Mouse (Mus musculus) spleen, adult 12 weeks (tissue): ENCODE results near the gene Lnpep.
A peak's percentile ranks its signal among the peaks of the same experiment; 100 is the strongest.
"Not testable (repeated sequence)": the region's sequence is repeated elsewhere in the genome, so short reads cannot be mapped to it uniquely, and the experiment has no call there.

Experiments
- DNase-seq: peaks from one replicate; pipeline ENCODE4 v3.0.0; 2022; ENCODE audit warnings: low spot score

Gene Lnpep

GRCm38 (mm10) chr17:17608416-17608988 is 16.3 kb downstream of the Lnpep start:
- no peak for DNase-seq

DNA sequence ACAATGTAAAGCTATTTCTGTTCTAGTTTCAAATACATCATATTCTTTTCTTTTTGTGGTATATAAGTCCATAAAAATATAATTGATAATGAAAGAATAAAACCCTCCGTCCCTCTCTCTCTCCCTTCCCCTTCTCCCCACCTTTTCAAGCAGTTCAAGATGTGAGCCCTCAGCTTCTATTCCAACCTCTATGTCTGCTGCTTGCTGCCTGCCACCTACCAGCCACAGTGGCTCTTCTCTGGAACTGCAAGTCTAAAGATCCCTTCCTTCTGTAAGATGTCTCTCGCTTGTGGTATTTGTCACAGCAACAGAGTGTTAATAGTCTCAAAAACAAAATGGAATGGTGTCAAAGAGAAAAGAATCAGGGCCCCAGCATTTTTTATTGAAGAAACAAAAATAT is 20.3 kb downstream of the Lnpep start:
- DNase-seq, result no peak

DNA sequence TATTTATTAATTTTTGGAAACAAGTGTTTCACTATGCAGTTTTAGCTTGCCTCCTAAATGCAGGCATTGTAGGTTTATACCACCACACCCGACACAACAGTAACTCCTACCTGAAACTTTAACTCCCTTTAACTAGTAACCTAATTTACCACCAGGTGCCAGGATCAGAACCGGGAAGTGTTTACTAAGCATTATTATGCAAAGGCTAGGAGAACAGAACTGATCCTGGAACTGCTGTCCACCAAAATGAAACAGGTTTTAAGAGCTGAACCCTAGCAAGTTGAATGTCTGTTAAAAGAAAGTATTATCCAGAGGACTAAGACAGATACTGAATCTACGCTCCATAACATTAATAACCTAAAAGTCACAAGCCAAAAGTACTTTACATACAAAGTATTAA is 21.2 kb downstream of the Lnpep start:
- no peak for DNase-seq

DNA sequence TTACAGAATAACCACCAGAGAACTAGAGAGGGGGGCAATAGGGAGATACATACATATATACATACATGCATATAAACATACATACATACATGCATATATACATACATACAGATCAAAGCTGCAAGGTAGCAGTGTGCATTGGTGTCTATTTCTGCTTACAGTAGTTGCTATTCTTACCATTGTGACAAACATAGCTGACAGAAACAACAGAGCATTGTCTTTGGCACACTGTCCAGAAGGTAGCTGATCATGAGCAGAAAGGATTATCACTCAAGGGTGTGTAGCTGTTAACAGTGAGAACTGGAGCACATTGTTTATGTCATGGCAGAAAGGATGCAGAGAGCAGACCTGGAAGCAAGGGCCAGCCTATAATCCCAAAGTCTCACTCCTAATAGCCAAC is 22.1 kb downstream of the Lnpep start:
- no peak for DNase-seq

DNA sequence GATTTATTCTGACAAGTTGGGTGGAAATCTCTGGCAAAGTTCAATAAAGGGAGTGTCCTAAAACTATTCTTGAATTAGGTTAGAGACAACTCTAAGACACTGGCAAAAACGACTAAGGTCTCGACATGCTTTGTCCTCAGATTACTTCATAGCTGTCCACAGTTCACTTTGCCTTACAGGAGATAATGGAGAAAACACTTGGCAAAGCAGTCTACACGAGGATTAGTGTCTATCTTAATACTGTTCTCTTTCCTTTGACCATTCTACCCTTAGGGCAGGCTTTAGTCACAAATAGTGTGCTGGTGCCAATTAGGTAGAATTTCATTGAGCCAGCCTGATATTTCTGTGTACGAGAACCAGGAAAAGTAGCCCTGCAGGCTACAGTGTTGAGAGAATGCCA is 22.5 kb downstream of the Lnpep start:
- no peak for DNase-seq

DNA sequence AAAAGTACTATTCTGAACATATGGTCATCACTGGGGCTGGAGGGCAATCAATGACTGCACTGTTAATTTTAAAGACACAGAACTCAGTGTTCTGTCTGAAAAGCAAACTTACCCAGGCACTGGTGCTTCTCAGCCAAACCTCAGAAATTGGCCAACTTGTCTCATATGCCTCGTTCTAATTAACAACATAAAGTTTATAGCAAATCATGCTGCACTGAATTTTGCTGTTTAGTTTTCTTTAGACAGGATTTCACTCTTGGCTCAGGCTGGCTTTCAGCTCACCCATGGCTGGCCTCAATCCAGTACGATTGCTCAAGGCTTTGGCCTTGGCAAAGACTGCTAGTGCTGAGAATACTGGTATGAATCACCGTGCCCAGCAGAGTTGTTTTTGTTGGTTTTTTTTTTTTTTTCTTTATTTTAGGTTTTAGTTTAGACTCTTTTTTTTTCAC is 24.0 kb downstream of the Lnpep start:
- no peak for DNase-seq

GRCm38 (mm10) chr17:17600001-17600400 is 24.8 kb downstream of the Lnpep start:
- DNase-seq, result no peak

DNA sequence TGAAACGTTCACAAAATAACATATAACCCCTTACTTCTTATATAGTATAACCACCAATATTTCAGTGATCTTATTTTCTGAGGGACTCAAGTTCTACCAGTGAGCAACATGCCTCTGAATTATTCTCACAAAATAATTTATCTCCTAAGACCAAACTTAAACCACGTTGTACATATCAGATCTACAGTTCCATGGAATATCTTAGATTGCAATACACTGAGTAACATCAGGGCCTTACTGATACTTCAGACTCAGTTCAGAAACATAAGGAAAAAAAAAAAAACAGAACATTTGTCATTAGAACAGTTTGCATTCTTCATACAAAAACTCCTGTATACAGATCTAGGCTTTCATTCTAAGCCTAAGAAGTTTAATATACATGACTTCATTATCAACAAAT is 26.5 kb downstream of the Lnpep start:
- no peak for DNase-seq

- DNase-seq, result no peak
Observed at GRCm38 (mm10) chr17:17592926-17593325, 31.9 kb downstream of the Lnpep start.

DNA sequence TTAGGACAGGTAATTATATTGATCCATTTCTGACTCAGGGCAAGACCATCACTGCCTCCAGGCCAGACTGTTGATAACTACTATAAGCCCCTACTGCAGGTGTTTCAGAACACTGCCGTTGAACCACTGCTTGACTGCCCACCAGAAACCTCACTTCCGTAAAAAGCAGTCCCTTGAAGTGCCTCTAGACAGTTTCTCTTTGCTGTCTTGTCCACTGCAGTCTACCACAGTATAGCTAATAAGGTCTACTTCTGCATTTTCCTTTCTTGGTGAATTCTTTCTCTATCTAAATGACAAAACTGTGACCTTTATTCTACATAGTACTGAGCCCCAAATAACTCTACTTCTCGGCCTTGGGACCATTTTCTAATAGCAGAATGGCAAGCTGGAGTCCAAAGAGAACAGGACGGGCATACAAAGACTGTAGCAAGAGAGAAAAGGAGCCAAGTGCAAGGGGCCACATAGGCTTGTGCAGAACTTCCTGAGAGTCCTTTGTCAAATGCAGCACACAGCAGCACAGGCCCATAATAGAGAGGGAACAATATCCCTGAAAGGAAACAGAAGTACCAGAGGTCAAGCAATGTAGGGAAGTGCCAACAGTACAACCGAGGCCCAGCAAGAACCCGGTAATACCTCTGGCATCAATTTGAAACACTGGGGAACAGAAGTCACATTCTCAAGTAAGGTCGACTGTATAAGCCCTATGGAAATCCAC is 37.4 kb downstream of the Lnpep start:
- peak; percentile 17 for DNase-seq

DNA sequence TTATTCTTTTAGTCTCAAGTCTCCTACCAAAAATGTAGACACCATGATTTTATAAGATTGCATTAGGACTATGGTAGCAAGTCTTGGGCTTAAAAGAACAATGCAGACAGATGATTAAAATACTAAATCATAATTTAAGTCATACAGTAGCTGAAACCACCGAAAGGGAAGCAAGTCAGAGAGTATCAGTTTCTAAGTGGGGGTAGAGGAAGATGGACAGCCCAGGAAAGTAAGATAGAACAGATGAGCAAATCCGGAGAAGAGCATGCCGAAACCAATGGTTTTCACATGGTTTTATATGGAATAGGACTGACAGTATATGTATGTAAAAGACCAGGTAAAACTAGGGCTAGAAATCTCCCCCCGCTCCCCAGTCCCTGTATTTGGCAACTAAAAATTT is 39.7 kb downstream of the Lnpep start:
- DNase-seq, result no peak

DNA sequence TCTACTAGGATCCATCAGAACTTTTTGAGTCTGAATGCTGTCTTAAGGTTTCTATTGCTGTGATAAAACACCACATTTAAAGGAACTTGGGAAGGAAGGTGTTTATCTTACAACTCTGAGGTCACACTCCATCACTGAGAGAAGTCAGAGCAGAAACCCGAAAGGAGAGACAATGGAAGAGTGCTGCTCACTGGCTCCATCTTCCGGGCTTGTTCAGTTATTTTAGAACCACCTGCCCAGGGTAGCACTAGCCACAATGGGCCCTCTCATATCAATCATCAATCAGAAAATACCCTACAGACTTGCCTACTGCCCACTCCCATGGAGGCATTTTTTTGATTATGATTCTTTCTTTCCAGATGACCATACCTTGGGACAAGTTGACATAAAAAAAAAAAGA is 41.0 kb downstream of the Lnpep start:
- no peak for DNase-seq

- DNase-seq, result no peak
Observed at GRCm38 (mm10) chr17:17581234-17581633, 43.6 kb downstream of the Lnpep start.

GRCm38 (mm10) chr17:17576399-17576798 is 48.5 kb downstream of the Lnpep start:
- DNase-seq, result no peak

DNA sequence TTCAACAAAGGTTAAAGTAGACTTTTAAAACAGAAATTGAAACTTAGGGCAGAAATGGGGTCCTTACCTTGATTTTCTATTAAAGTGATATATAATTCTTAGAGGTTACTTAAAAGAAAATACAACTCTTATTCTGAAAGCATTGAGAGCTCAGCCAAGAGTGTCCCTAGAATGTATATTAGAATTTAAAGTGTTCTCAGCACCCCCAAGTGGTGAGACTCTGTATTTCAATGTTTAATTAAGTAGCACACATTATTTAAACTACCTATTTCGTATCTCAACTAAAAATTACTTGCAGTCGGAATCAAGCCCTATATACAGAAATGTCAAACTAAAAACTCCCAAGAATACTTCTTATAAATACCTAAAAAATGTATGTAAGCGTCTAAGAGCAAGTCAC is 57.8 kb downstream of the Lnpep start:
- DNase-seq, result no peak

DNA sequence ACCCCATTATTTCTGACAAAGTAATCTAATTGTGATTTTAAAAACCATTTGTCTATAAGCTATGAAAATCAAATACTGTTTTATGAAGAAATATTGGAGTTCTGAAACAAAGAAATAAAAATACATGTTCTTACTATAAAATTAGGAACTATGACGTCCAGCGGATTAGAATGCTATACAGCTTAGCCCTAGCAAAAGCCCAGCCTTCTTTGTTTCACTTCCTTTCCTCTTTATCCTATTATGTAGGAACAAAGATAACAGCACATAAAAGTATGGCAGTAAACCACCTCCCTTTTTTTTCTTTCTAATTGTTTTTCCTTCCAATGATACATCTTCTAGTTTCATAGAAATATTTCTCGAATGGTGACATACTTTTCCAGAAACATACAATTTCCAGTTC is 75.9 kb downstream of the Lnpep start:
- DNase-seq, result no peak

GRCm38 (mm10) chr17:17531338-17531737 is 93.5 kb downstream of the Lnpep start:
- no peak for DNase-seq

GRCm38 (mm10) chr17:17516384-17517016 is 108.3 kb downstream of the Lnpep start:
- DNase-seq, result no peak

DNA sequence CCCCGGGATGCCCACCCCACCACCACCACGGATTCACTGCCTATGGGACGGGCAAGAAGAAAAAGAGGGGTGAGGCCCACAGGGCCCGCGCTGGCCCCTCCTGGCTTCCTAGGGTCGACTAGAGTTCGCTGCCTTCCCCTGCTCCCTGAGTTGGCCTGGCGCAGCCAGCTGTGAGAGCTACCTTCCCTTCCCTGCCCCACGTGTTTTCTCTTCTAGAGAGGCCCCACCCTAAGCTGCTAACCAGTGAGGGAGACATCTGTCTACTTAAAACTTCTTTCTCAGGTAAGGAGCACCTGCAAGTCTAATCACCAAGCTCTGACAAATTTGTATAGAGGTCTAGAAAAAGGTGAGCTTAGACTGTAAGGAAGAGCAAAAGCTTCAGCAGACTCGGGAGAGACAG is 118.2 kb downstream of the Lnpep start:
- no peak for DNase-seq

DNA sequence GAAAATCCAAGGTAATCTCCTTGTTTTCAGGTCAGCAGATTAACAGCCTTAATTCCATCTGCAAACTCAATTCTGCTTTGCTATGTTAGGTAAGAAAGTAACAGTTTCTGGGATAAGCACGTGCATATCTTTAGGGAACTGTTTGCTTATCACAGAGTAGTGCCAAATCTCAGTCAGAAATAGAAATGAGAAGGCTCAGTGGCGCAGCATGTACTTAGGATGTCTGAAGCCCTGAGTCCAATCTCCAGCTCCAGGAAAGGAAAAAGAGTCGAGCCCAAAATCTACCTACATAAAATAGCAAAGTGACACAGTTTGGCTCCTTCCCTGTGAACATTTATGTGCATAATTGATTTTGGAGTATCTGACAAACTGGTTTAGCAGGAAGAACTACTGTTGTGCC is 125.6 kb downstream of the Lnpep start:
- no peak for DNase-seq

DNA sequence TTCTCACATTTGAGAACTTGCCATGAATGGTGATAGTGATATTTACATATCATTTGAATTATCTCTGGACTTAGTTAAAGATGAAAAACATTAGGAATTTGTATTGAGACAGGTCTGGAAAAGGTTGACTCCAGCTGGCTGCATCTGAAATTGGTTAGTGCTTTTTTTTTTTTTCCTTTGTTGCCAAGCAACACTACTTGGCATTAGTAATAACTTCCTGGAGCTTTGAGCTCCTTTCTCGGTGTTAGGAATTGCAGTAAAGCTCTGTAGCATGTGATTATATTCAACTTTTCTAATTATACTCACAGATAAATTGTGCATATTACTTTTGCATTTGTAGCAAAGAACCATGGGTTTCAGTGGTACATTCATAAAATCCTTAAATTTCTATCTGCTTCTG is 126.0 kb downstream of the Lnpep start:
- no peak for DNase-seq

DNA sequence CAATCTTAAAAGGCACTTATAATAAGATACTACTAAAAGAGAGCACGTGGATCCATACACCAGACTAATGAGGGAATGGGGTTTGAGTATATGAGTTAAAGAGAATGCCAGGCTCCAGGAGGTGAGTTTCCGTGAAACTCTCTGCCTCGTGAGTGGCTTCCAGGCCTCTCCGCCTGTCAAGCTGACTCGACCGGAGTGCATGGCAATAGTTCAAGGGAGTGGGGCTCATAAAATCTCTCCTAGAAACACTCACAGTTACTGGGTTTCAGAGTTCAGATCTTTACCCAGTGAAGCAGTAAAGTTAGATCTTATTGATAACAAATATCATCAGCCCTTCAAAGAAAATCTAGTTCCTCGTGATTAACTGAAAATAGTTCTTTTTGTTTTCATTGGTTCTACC is 128.1 kb downstream of the Lnpep start:
- DNase-seq, result no peak

DNA sequence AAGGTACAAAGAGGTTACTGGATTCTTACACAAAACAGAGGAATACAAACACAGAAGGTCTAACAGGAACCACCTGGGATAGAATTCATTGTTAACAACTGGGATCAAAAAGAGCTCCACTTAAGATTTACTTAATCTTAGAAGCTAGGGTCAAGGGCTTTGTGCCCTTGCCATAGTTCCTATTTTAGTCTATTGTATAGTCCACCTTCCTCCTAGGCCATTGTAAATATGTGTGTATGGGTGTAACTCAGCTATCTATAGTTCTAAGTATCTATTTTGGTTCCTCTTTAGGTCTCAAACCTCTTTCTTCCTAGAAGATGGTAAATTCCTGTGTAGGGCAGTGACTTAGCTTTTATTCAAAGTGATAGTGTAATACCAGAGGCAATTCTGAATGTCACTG is 128.6 kb downstream of the Lnpep start:
- not testable (repeated sequence) for DNase-seq

DNA sequence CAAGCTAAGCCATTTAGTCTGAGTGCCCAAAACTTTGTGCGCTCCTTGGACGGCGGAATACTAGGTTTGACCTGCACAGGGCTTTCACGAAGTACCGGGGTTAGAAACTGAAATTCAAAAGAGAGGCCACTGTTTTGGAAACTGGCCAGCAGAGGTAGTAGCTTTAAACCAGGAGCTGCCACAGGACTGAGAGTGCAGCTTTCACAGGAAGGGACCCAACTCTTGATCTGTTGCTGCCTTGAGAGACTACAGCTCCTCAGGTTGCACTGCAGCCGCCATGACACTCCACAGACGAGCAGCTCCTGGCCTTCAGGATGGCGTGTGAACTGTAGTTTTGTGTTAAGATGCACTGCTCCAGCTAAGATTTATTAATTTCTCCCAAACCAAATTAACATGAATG is 132.7 kb downstream of the Lnpep start:
- DNase-seq, result no peak
